Comparison of ENCODE assay signal across 12 mouse cellular contexts in the genomic region with DNA sequence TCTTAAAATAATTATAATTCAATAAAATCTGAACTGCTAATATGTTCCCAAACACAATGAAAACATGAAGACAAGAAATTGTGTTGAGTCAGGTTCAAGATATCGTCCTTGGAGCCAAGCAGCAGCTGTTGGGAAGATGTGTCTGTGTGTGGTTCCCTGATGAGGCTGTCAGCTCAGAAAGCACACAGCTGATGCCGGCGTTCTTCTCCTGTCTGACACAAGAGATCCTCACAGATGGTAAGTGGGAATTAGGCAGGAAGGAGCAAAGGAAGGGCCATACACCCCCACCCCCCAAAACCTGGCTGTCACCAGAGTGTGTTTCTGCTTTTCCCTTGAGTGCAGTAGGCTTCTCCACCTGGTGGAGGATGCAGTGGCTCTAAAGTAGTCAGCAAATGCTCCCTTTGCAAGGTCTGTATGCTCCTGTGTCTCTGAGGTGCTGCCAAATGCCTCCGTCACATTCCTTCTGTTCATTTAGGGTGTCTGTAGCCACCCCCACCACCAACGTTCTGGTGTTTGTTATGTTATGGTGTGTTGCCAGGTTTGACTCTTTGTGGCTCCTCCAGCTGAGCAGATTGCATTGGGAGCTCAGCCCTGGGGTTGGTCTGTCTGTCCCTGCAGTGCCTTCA.
DNase-seq lines count a peak whose midpoint lies in the region; ATAC-seq and TF ChIP-seq lines count a peak whose summit lies in the region.
"Had no signal": no experiment of that assay in that cellular context is flagged by ENCODE, and none has a peak within 500 bp of the region (broad histone marks: within the 10 kb centered on the region; RNA-seq: fewer than 3 reads in every experiment).

No protein-coding gene starts in this region.

- H3K4me1 ChIP-seq in midbrain, embryonic 13.5 days (replicated peaks): no peaks in the 10 kb centered on the region
- no peaks in the 10 kb centered on the region for H3K4me1 ChIP-seq in midbrain, embryonic 15.5 days
- H3K4me1 ChIP-seq in forebrain, postnatal 0 days (ENCODE audit: insufficient read depth): no peaks in the 10 kb centered on the region; the same call in 1 of the 2 replicates
- no peaks in the 10 kb centered on the region for H3K4me1 ChIP-seq in liver, postnatal 0 days (ENCODE audit: insufficient read depth)
- H3K4me1 ChIP-seq: liver, embryonic 13.5 days; midbrain, embryonic 12.5 days had no signal

- no peaks in the 10 kb centered on the region for H3K27me3 ChIP-seq in midbrain, embryonic 13.5 days
- H3K27me3 ChIP-seq in midbrain, embryonic 15.5 days (replicated peaks): no peaks in the 10 kb centered on the region
- H3K27me3 ChIP-seq in forebrain, postnatal 0 days (ENCODE audit: insufficient read depth, low read length): no peaks in the 10 kb centered on the region
- no peaks in the 10 kb centered on the region for H3K27me3 ChIP-seq in liver, postnatal 0 days (ENCODE audit: insufficient read depth, low read length)
- H3K27me3 ChIP-seq: liver, embryonic 13.5 days; midbrain, embryonic 12.5 days had no signal

- H3K4me2 ChIP-seq in midbrain, embryonic 13.5 days (replicated peaks): no peak overlapping the region
- H3K4me2 ChIP-seq in midbrain, embryonic 15.5 days: no peak overlapping the region
- H3K4me2 ChIP-seq in forebrain, postnatal 0 days (ENCODE audit: low read depth): no peak overlapping the region
- H3K4me2 ChIP-seq in liver, postnatal 0 days (ENCODE audit: low read depth, low read length): no peak overlapping the region
- H3K4me2 ChIP-seq: liver, embryonic 13.5 days; midbrain, embryonic 12.5 days had no signal

- 62% methylated on average over 5 of the region's 5 CpGs for WGBS in midbrain, embryonic 13.5 days
- WGBS in midbrain, embryonic 15.5 days: 58% methylated on average over 5 of the region's 5 CpGs
- 39% methylated on average over 5 of the region's 5 CpGs for WGBS in forebrain, postnatal 0 days
- 58% methylated on average over 5 of the region's 5 CpGs for WGBS in liver, postnatal 0 days (ENCODE audit: insufficient replicate concordance)

- H3K4me3 ChIP-seq in midbrain, embryonic 13.5 days (replicated peaks): no peak overlapping the region
- H3K4me3 ChIP-seq in midbrain, embryonic 15.5 days: no peak overlapping the region
- no peak overlapping the region for H3K4me3 ChIP-seq in forebrain, postnatal 0 days (ENCODE audit: low read depth, low read length)
- H3K4me3 ChIP-seq in liver, postnatal 0 days (ENCODE audit: low read depth, low read length): no peak overlapping the region
- H3K4me3 ChIP-seq: liver, embryonic 13.5 days; midbrain, embryonic 12.5 days had no signal

- ATAC-seq in midbrain, embryonic 13.5 days: 0 out of 2 replicates have a peak, but pooled peaks have one; percentile 17
- no peak for ATAC-seq in midbrain, embryonic 15.5 days (replicated peaks)
- ATAC-seq in forebrain, postnatal 0 days: peak; percentile 93
- no peak for ATAC-seq in liver, postnatal 0 days

- H3K9me3 ChIP-seq in midbrain, embryonic 13.5 days: no peaks in the 10 kb centered on the region
- H3K9me3 ChIP-seq in midbrain, embryonic 15.5 days: no peaks in the 10 kb centered on the region
- no peaks in the 10 kb centered on the region for H3K9me3 ChIP-seq in forebrain, postnatal 0 days (ENCODE audit: low read length)
- H3K9me3 ChIP-seq in liver, postnatal 0 days (ENCODE audit: low read length): no peaks in the 10 kb centered on the region
- H3K9me3 ChIP-seq: liver, embryonic 13.5 days; midbrain, embryonic 12.5 days had no signal

- H3K36me3 ChIP-seq in midbrain, embryonic 13.5 days: no peaks in the 10 kb centered on the region
- no peaks in the 10 kb centered on the region for H3K36me3 ChIP-seq in midbrain, embryonic 15.5 days (replicated peaks)
- no peaks in the 10 kb centered on the region for H3K36me3 ChIP-seq in forebrain, postnatal 0 days (ENCODE audit: insufficient read depth)
- H3K36me3 ChIP-seq in liver, postnatal 0 days (replicated peaks; ENCODE audit: insufficient read depth, low read length): no peaks in the 10 kb centered on the region
- H3K36me3 ChIP-seq: liver, embryonic 13.5 days; midbrain, embryonic 12.5 days had no signal

- no peak for TF ChIP-seq EP300 in liver, postnatal 0 days (IDR thresholded peaks at IDR 0.05; ENCODE audit: low read depth)

- no peak overlapping the region for H3K27ac ChIP-seq in midbrain, embryonic 13.5 days
- no peak overlapping the region for H3K27ac ChIP-seq in midbrain, embryonic 15.5 days
- peak overlapping the region; percentile 57; the same call in 1 of the 2 replicates for H3K27ac ChIP-seq in forebrain, postnatal 0 days (ENCODE audit: low read depth, low read length)
- H3K27ac ChIP-seq in liver, postnatal 0 days (ENCODE audit: low read depth): no peak overlapping the region
- H3K27ac ChIP-seq: liver, embryonic 13.5 days; midbrain, embryonic 12.5 days had no signal

- DNase-seq in forebrain, postnatal 0 days: peak; percentile 72
- peak; percentile 51 to 53 for DNase-seq in layer of hippocampus, postnatal 10 days (ENCODE audit: low spot score in 2 of 2)
- peak; percentile 24 for DNase-seq in right cerebral cortex, postnatal 25 days
- no peak for DNase-seq in spleen, adult 12 weeks (ENCODE audit: low spot score)
- no peak for DNase-seq in liver, postnatal 0 days
- DNase-seq in thymus, postnatal 4 days: no peak
- DNase-seq: adrenal gland, postnatal 10 days; kidney, adult 2 months; liver, embryonic 13.5 days had no signal

- TF ChIP-seq CTCF in forebrain, postnatal 0 days (IDR thresholded peaks at IDR 0.05; ENCODE audit: low read depth): peak; percentile 42
- no peak for TF ChIP-seq CTCF in liver, postnatal 0 days (IDR thresholded peaks at IDR 0.05; ENCODE audit: low read depth)

- no peak overlapping the region for H3K9ac ChIP-seq in midbrain, embryonic 13.5 days (replicated peaks)
- no peak overlapping the region for H3K9ac ChIP-seq in midbrain, embryonic 15.5 days
- H3K9ac ChIP-seq in forebrain, postnatal 0 days: no peak overlapping the region
- H3K9ac ChIP-seq in liver, postnatal 0 days (replicated peaks): no peak overlapping the region
- H3K9ac ChIP-seq: liver, embryonic 13.5 days; midbrain, embryonic 12.5 days had no signal

Comparison
In these comparisons a context has a peak if more than half of its experiments do, and no peak if none do; other contexts are left out.
1. ATAC-seq: peak in midbrain, embryonic 13.5 days (single experiment) and forebrain, postnatal 0 days (single experiment); none in midbrain, embryonic 15.5 days (single experiment) and liver, postnatal 0 days (single experiment).
2. DNase-seq: peak in forebrain, postnatal 0 days (single experiment), layer of hippocampus, postnatal 10 days (2 of 2) and right cerebral cortex, postnatal 25 days (single experiment); none in spleen, adult 12 weeks (single experiment), liver, postnatal 0 days (single experiment) and thymus, postnatal 4 days (single experiment).